Mouse (Mus musculus) bone marrow, adult 2 months (tissue): ENCODE results near the gene Cfap97d1. TPM values are rescaled to one million over a fixed set of nuclear protein-coding genes. Genes with fewer than 3 reads are reported as not detected.

Experiments
- H3K27ac ChIP-seq: fragments of 200-500 bp; 2 replicates; pipeline ENCODE4 v1.5.1; 2012; ENCODE audit warnings: low read depth, mild to moderate bottlenecking, control low read depth, inconsistent platforms, low read length; ENCODE audit not compliant: control insufficient read depth, poor library complexity, insufficient read depth
- H3K4me1 ChIP-seq: fragments of 200-500 bp; 2 replicates; pipeline ENCODE4 v1.6.1; 2011; ENCODE audit warnings: low read length; ENCODE audit not compliant: control insufficient read depth, insufficient read depth
- H3K4me3 ChIP-seq: fragments of 200-500 bp; replicated peaks from 2 replicates; pipeline ENCODE3; 2011; ENCODE audit warnings: mild to moderate bottlenecking, low read depth, low read length, control low read depth; ENCODE audit not compliant: control insufficient read depth
- CTCF ChIP-seq: fragments of 200-500 bp; IDR thresholded peaks from 2 replicates; pipeline ENCODE4 v1.5.1; 2011; ENCODE audit warnings: low read length, control low read depth; ENCODE audit not compliant: control insufficient read depth, insufficient read depth
- POLR2A ChIP-seq: fragments of 200-500 bp; IDR thresholded peaks from 2 replicates; pipeline ENCODE4 v1.6.1; 2011; ENCODE audit warnings: low read depth, mild to moderate bottlenecking, control low read depth, low read length, borderline replicate concordance; ENCODE audit not compliant: control insufficient read depth
- WGBS: fragments of 180-500 bp; shearing (Covaris S2); methylation state at CpG from one replicate; pipeline ENCODE4 v1.1.7; 2018; 5-methylcytosine and 5-hydroxymethylcytosine counted together
- polyA plus RNA-seq: library from polyadenylated mRNA; stranded (reverse); fragments of >200 nt; gene quantifications from 2 replicates; pipeline ENCODE4 v1.2.4, GENCODE M21; 2011; ENCODE audit warnings: low replicate concordance; ENCODE audit not compliant: missing spikeins, insufficient read depth, insufficient read length

Gene Cfap97d1
- polyA plus RNA-seq, 1 experiment: not detected

DNA sequence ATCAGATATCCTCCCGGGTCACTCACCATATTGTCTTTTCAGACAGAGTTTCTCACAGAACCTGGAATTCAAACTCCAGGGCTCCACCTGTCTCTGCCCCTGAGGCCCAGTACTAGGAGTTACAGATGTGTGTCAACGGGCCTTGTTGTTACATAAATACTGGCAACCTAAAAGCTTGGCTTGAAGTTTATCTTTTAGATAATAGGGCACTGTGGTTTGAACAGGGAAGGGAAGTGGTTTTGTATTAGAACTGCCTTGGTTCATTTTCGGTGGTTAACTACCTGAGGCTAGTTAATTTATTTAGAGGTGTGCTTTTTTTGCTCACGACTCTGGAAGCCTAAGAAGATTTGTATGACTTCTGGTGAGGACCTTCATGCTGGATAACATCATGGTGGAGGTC lies 30.6 kb upstream of the Cfap97d1 start:
- TF ChIP-seq POLR2A (no peak), CTCF (no peak)
- H3K27ac ChIP-seq: no peak overlapping the region
- peaks cover 4% of the 10 kb centered on the region; the same call in 1 of the 2 replicates for H3K4me1 ChIP-seq
- WGBS: 3% methylated on average over 4 of the region's 4 CpGs
- no peak overlapping the region for H3K4me3 ChIP-seq

DNA sequence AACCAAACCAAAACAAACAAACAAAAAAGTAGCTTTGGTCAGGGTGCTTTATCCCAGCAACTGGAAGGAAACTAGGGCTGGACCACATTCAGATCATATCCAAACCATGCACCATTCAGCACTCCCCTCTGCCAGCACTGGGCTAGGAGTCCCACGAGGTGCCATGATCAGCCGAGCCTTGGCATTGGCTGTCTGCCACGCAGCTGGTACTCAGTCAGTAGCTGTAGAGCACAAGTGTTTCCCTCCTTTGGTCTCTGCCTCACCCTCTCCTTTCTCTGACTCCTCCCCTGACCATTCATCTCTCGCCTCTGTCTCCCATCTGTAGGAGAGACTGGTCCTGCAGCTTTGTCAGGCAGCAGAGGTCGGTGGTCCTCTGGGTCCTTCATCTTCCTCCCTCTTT lies 26.6 kb upstream of the Cfap97d1 start:
- Histone ChIP-seq H3K27ac (no peak overlapping the region), H3K4me3 (no peak overlapping the region), H3K4me1 (peaks cover 2% of the 10 kb centered on the region; the same call in 1 of the 2 replicates)
- WGBS: 30% methylated on average over 5 of the region's 5 CpGs
- TF ChIP-seq CTCF: no peak

DNA sequence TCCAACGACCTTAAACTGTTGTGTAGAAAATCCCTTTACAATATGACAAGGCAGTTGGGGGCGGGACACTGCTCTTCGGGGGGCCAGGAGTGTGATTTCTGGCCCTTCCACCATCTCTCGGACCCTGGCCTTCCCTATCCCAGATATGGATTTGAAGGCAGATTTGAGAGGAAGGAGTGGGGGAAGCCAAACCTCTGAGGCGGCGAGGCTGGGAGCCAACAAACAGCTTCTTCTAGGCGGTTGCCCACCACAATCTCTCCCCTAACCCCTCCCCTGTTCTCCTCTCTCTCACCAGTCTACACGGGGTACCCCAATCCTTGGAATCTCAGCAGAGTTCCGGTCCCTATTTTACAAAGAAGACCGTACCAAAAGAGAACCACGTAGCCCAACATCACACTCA lies 21.0 kb upstream of the Cfap97d1 start:
- 1% methylated on average over 11 of the region's 11 CpGs for WGBS
- no peaks in the 10 kb centered on the region for H3K4me1 ChIP-seq
- H3K27ac ChIP-seq: no peak overlapping the region
- no peak overlapping the region for H3K4me3 ChIP-seq
- TF ChIP-seq CTCF (no peak), POLR2A (no peak)

DNA sequence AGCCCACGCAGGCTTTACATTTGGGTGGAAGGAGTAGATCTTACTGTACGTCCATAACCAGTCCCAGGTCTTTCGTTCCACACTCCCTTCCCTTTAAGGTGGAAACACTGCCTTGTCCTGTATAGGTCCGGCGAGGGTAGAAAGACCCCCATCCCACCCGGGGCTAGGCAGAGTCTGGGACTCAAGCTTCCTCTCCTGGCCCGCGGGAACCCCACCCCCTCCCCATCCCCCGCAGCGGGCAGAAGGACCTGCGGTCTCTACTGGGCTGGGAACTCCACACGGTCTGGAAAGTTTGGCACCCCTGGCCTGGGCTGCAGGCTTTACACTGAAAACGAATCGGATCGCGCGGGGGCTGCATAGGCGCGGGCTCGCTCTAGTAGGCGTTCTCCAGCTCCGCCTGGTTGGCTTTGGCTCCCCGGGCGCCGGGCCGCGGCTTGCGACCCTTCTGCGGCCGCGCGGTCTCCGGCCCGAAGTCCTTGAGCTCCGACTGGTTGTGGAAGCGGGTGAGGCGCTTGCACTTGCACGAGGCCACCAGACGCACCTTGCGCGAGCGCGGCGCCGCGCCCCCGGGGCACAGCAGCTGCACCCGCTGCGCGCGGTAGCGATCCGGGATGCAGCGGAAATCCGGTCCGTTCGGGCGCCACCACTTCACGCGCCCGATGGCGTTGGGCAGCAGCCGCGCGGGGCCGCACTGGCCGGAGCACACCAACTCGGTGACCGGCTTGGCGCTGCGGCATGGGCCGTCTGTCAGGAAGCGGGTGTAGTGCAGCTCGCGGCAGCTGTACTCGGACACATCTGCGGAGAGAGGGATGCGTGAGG lies 20.4 kb upstream of the Cfap97d1 start:
- no peak overlapping the region for H3K4me3 ChIP-seq
- no peak for TF ChIP-seq POLR2A
- no peak for TF ChIP-seq CTCF
- WGBS: under 1% methylated on average over 78 of the region's 78 CpGs

DNA sequence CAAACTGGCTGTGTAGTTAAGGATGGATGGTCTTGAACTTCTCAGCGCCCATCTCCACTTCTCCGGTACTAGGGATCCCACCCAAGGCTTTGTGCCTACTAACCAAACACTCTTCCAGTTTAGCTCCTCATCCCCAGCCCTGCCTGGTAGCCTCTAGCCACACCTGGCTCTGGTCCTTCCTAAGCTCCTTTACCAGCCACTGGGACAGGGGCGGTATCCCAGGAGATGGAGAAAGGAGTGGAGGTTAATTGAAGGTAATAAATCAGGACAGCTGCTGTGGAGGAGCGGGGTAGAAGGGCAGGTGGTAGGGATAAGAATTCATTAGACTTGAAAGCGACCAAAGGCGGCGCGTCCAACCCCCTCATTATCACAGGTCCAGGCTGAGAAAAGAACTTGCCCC lies 19.4 kb upstream of the Cfap97d1 start:
- TF ChIP-seq CTCF: no peak
- TF ChIP-seq POLR2A: no peak
- Histone ChIP-seq H3K4me3 (no peak overlapping the region), H3K27ac (no peak overlapping the region), H3K4me1 (no peaks in the 10 kb centered on the region)
- WGBS: 33% methylated on average over 8 of the region's 8 CpGs

More for the DNA sequence above, 20.4 kb upstream of the Cfap97d1 start:
- Histone ChIP-seq H3K4me1 (no peaks in the 10 kb centered on the region), H3K27ac (no peak overlapping the region; the same call in 1 of the 2 replicates)

DNA sequence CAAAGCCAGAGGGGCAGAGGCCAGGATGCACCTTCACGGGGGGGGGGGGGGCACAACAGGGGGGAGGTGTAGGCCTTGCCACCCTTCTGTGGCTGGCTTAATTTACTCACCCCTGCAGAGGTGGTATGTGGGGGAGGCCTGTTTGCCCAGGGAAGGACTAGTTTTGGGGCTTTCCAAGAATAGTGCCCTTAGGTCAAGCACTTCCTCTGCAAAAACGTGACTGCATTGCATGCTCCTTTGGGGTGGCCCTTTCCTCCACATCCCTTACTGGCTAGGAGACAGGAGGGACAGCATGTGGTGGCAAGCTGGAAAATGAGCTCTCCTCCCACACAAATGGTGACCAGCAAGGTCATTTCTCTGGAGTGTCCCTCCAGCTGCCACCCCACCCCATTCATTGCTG lies 18.5 kb upstream of the Cfap97d1 start:
- no peak for TF ChIP-seq CTCF
- TF ChIP-seq POLR2A: no peak
- no peaks in the 10 kb centered on the region for H3K4me1 ChIP-seq

DNA sequence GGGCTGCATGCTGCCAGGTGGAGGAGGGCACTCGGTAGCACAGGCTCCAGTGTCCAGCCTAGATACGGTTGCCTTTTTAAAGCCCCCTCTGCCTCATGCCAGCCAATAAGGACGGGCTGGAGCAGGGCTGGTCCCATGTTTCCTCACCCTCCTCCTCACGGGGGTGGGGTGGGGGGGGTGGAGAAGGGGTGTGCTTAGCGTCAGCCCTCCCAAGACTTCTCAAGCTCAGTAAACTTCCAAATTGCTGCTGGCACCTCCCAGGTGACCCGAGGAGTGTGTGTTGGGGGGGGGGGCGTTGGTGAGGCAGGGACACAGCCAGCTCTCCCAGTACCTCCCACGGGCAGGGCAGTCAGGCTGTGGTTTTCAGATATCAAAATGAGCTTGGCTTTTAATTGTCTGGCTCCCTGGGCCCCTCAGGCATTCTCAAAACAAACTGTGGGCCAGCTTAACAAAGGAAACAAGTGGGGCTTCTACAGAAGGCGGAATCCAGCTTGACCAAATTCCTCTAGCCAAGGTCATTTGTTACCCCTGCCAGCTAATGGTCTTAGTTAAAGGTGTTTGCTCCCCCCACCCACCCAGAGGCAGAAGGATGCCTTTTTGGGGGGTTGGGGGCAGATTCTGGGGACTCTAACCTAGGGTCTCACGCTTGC lies 17.0 kb upstream of the Cfap97d1 start, which contains the start of gene Sost:
Sost (minus strand) TSS at position 51 of the 650 bp plus-strand sequence.
- Histone ChIP-seq H3K4me1 (no peaks in the 10 kb centered on the region), H3K27ac (no peak within 1 kb of the TSS), H3K4me3 (no peak within 1 kb of the TSS)
- no peak for TF ChIP-seq CTCF
- no peak for TF ChIP-seq POLR2A
- WGBS: 46% methylated on average over 10 of the region's 10 CpGs

More for the DNA sequence above, 18.5 kb upstream of the Cfap97d1 start:
- Histone ChIP-seq H3K27ac (no peak overlapping the region), H3K4me3 (no peak overlapping the region)
- 0% methylated on average over 2 of the region's 2 CpGs for WGBS

DNA sequence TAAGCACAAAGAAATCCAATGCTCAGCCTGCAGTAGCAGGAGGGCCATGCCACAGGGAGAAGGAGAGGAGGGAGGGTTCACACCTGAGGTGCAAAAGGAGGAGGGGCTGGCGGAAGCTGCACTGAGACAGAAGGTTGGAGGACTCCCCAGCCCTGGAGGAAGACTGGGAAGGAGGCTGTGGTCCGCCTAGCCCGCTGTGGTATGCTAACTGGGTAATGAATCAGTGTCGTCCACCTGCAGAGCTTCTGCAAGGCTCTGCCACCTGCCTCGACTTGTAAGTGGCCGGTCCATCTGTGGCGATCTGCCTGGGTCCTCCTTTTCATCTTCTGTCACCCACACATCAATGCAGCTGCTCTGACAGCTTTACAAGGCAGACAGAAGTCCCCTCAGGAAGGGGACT lies 15.8 kb upstream of the Cfap97d1 start:
- Histone ChIP-seq H3K4me3 (no peak overlapping the region), H3K27ac (no peak overlapping the region), H3K4me1 (no peaks in the 10 kb centered on the region)
- TF ChIP-seq CTCF (no peak), POLR2A (no peak)
- WGBS: 33% methylated on average over 7 of the region's 7 CpGs
